Mouse (Mus musculus): ENCODE data around the gene Gsta2. TPM values are rescaled to one million over a fixed set of nuclear protein-coding genes. Genes with fewer than 3 reads are reported as not detected.
"Not testable (repeated sequence)": the region's sequence is repeated elsewhere in the genome, so short reads cannot be mapped to it uniquely, and the experiment has no call there.

Gsta2 gene
- total RNA-seq, 1 experiment from 2014 or later = not detected

DNA sequence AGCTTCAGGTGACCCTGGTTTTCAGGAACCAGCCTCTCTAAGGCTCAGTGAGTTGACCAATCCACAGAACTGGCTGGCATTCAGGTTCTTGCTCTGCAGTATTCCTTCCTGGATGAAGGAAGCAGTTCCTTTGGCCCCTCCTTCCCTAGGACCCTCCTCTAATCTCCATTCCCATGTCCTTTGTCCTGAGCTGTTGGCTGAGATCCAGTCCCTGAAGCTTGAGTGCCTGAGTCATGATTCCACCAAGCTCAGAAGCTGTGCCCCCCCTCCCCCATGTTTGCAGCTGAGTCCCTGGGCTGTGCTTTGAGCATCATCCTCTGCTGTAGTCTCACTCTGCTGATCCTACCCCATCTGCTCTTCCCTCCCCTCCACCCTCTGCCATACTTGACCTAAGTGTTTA lies 18.5 kb downstream of the Gsta2 start:
- not testable (repeated sequence) for ATAC-seq (replicated peaks; ENCODE audit: low read depth, poor library complexity, severe bottlenecking)

- ATAC-seq (replicated peaks; ENCODE audit: low read depth, poor library complexity, severe bottlenecking) = not testable (repeated sequence)
Observed at GRCm38 (mm10) chr9:78327289-78327688, 28.3 kb downstream of the Gsta2 start, which contains the start of gene Omt2b. Gene Omt2b (plus strand): TSS chr9:78327589.

DNA sequence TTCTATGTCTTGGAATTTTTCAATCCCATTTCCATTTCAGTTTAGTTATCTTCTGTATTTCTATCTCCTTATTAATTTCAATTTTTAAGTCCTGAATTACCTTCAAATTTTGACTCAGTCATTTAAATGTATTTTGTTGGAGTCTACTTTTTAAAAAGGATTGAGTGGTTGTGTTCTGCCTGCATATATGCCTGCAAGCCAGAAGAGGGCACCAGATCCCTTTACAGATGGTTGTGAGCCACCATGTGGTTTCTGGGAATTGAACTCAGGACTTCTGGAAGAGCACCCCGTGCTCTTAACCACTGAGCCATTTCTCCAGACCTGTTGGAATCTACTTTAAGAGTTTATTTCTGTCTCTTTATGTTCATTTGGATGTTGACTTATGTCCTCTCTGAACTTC lies 36.1 kb downstream of the Gsta2 start:
- no peak for ATAC-seq (replicated peaks; ENCODE audit: low read depth, poor library complexity, severe bottlenecking)

DNA sequence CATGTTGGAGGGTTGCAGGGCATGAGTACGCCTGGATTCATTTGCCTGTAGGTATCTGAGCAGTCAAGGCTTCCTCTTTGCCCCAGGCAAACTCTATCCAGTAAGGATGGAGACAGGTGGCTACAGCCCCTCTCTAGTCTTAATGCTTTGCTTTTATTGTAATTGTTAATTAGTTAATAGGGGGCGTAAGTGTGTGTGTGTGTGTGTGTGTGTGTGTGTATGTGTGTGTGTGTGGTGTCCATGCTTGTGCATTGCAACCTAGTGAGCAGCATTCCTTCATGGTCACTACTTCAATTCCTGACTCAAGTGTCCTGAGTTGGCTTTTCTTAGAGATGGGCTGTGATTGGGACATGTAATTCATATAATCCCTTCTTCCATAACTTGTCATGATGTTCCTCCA lies 40.9 kb downstream of the Gsta2 start, which contains the start of gene Omt2a:
Gene Omt2a (minus strand): TSS at position 101 of the 400 bp plus-strand sequence.
- ATAC-seq (replicated peaks; ENCODE audit: low read depth, poor library complexity, severe bottlenecking) = no peak

DNA sequence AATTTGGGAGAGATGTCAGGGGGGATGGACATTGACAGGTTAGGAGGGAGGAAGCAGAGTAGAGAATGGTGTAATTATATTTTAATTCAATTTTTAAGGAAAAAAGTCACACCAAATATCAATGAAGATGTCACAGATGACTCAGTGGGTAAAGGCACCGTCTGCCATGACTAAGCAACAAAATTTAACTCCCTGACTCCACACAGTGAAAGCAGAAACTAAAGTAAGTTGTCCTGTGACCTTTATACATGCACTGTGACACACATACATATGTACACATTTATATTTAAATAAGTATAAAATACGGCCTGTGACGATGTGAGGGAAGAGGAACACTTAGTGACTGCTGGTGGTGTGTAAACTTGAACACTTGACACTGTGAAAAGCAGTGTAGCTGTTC lies 47.5 kb downstream of the Gsta2 start:
- ATAC-seq (replicated peaks; ENCODE audit: low read depth, poor library complexity, severe bottlenecking) = not testable (repeated sequence)

DNA sequence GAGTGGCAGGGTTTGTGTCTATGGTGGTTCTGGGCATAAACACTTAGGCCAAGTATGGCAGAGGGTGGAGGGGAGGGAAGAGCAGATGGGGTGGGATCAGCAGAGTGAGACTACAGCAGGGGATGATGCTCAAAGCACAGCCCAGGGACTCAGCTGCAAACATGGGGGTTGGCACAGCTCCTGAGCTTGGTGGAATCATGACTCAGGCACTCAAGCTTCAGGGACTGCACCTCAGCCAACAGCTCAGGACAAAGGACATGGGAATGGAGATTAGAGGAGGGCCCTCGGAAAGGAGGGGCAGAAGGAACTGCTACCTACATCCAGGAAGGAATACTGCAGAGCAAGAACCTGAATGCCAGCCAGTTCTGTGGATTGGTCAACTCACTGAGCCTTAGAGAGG lies 56.4 kb downstream of the Gsta2 start:
- not testable (repeated sequence) for ATAC-seq (replicated peaks; ENCODE audit: low read depth, poor library complexity, severe bottlenecking)

DNA sequence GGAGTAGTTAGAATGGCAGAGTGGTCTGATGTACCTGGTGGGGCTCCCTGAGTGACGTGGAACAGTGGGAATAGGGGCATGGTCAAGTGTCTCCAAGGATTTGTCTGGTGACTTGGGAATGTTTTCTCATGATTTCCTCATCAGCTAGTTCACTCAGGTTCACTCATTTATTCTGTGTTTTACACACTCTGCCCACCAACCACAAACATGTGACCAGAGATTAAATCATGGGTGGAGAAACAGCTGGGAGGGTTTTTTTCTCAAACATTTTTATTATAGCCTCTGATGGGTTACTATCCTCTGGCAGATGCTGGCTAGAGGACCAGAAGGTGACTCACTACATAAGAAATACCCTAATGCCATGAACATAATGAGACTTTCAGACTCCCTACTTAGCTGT lies 57.4 kb downstream of the Gsta2 start:
- no peak for ATAC-seq (replicated peaks; ENCODE audit: low read depth, poor library complexity, severe bottlenecking)

GRCm38 (mm10) chr9:78296089-78296488 lies 59.5 kb downstream of the Gsta2 start:
- ATAC-seq (replicated peaks; ENCODE audit: low read depth, poor library complexity, severe bottlenecking) = peak; percentile 76; the same call in 1 of the 2 replicates

DNA sequence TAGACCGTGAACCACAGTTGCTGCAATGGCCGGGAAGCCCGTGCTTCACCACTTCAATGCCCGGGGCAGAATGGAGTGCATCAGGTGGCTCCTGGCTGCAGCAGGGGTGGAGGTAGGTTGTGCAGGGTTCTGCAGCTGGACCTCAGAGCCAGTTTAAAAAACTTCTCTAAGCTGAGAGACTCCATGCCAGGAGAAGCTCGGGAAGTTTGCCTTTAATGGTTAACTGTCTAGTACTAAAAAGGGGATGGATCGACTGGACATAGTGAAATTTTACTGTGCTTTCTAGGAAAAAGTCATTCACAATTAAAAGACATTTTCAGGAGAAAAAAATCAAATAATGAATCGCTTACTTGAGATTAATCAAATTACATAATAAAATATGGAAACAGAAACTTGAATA lies 60.8 kb downstream of the Gsta2 start:
- ATAC-seq (replicated peaks; ENCODE audit: low read depth, poor library complexity, severe bottlenecking) = not testable (repeated sequence)

GRCm38 (mm10) chr9:78293683-78294082 lies 61.9 kb downstream of the Gsta2 start:
- ATAC-seq (replicated peaks; ENCODE audit: low read depth, poor library complexity, severe bottlenecking) = not testable (repeated sequence)

DNA sequence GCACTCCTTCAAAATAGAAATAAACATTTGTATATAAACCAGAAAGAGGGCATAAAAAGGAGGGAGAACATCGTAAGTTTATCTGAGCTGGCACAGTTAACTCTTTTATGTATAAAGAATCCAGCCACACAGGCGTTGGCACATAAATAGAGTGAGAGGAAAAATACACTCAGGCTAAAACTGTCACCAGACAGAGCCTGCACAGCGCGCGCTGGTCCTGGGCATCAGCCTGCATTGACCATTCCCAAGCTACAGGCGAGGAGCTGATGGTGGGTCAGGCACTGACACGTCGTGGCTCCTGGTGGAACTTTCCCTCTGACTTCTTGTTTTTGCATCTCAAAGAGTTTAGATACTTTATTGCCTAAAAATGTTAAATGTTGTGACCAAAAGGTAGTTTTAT lies 63.1 kb downstream of the Gsta2 start:
- not testable (repeated sequence) for ATAC-seq (replicated peaks; ENCODE audit: low read depth, poor library complexity, severe bottlenecking)

GRCm38 (mm10) chr9:78289723-78290122 lies 65.9 kb downstream of the Gsta2 start, which contains the start of gene Gm10639:
Gene Gm10639 (plus strand): TSS chr9:78289923.
- ATAC-seq (replicated peaks; ENCODE audit: low read depth, poor library complexity, severe bottlenecking) = not testable (repeated sequence)

DNA sequence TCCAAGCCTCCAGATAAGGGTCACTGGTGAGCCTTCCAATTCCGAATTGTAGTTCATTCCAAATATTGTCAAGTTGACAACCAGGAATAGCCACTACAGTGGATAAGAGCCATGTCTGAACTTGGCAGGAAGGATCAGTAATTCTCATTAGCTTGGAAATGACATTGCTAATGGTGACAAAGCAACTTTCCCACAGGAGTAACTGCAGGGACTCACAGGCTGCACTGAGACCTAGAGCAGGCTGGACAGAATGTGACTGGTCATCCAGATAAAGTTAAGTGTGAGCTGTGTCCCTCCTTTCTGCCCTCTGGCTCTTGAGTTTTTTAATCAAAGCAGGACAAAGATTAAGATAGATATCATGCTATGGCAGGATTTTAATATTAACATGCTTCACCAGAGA lies 66.5 kb downstream of the Gsta2 start:
- ATAC-seq (replicated peaks; ENCODE audit: low read depth, poor library complexity, severe bottlenecking) = not testable (repeated sequence)

DNA sequence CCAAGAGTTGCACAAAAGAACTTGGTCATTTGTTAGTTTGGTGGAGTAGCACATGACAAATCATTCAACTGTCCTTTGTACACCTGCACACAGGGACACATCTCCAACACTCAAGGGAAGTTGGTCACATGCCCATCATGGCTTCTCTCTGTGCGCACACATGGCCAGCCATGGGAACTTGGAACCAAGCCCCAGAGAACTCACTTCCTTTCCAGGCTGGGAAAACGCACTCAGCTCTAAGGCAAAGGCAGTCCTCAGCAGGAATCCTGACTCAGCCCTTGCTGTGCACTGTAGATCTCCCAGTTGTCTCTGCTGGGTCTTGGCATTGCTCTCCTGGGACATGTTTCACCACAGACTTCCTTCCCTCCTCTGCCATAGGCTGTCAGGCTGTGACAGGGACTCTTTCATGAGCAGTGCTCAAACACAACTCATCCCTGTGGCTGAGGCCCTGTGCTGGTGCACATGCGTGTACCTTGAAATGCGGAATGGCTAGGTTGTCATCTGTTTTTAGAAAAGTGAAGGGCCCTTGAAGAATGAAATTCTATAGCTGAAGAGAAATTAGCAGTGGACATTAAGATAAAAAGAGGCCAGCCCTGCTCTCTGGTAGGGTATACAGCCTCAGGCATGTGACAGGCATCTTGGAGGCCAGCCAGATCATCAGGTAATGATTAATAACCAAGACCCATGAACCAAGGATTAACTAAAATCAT lies 73.4 kb downstream of the Gsta2 start:
- not testable (repeated sequence) for ATAC-seq (replicated peaks; ENCODE audit: low read depth, poor library complexity, severe bottlenecking)

Other genes starting within 250 kb of the Gsta2 start
- 62.7 and 68.9 TPM in 2 replicates for gene Fbxo9, start 246.7 kb downstream of the Gsta2 start, total RNA-seq (2017)
- 17.9 and 27.0 TPM in 2 replicates for gene Ick, start 246.6 kb downstream of the Gsta2 start, total RNA-seq (2017)
- 6.6 and 13.0 TPM in 2 replicates for gene Gsta4, start 173.0 kb downstream of the Gsta2 start, total RNA-seq (2017)
- gene Gsta1, start 125.1 kb downstream of the Gsta2 start, total RNA-seq (2017) = not detected in 2 replicates
- not detected in 2 replicates for gene Gm3776, start 98.7 kb downstream of the Gsta2 start, total RNA-seq (2017)
- gene Gm10639, start 65.9 kb downstream of the Gsta2 start, total RNA-seq (2017) = not detected in 2 replicates
- gene Omt2a, start 41.0 kb downstream of the Gsta2 start, total RNA-seq (2017) = not detected in 2 replicates
- not detected in 2 replicates for gene Omt2b, start 28.2 kb downstream of the Gsta2 start, total RNA-seq (2017)
- gene Dppa5a, start 12.4 kb upstream of the Gsta2 start, total RNA-seq (2017) = not detected in 2 replicates
- not detected in 2 replicates for gene Ooep, start 22.9 kb upstream of the Gsta2 start, total RNA-seq (2017)
- gene Ddx43, start 40.0 kb upstream of the Gsta2 start, total RNA-seq (2017) = 0.37 and 0.82 TPM in 2 replicates
- gene Cgas, start 87.4 kb upstream of the Gsta2 start, total RNA-seq (2017) = 19.8 and 22.1 TPM in 2 replicates
- 28.3 and 49.4 TPM in 2 replicates for gene Mto1, start 92.4 kb upstream of the Gsta2 start, total RNA-seq (2017)
- 0.41 TPM in 1 of 2 replicates, not detected in the other for gene Gm17324, start 93.0 kb upstream of the Gsta2 start, total RNA-seq (2017)
- 14,048 and 16,425 TPM in 2 replicates for gene Eef1a1, start 133.4 kb upstream of the Gsta2 start, total RNA-seq (2017)
- gene Slc17a5, start 232.3 kb upstream of the Gsta2 start, total RNA-seq (2017) = 5.9 and 8.7 TPM in 2 replicates

All from common myeloid progenitor, adult 5-6 weeks (primary cell).